Mouse (Mus musculus) skeletal muscle tissue, adult 2 months (tissue): ENCODE measurements at regions not wholly inside any gene's neighbourhood (a gene's known extent, or its start where the extent isn't known, plus 50 kb on each side); places are given as distances from the start of the nearest gene placed in this dataset.
"Not testable (repeated sequence)": the region's sequence is repeated elsewhere in the genome, so short reads cannot be mapped to it uniquely, and the experiment has no call there.

Experiments used
- DNase-seq: peaks from one replicate; pipeline ENCODE4 v3.0.0-alpha.2; 2012; ENCODE audit warnings: low read depth, low spot score

DNA sequence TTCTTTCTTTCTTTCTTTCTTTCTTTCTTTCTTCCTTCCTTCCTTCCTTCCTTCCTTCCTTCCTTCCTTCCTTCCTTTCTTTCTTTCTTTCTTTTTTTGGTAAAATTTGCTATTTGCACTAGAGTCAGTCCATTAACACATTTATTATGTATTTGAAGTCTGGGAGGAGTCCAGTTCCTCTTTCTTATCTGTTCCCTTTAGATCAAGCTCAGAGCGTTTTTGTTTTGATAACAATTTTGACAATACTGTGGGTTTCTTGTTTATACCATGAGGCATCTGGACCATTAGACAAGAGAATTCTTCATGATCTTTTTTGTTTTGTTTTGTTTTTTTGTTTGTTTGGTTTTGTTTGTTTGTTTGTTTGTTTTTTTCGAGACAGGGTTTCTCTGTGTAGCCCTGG, 52.3 kb upstream of the Cttnbp2 start:
- DNase-seq: not testable (repeated sequence)

- no peak for DNase-seq
Observed at GRCm38 (mm10) chr6:18569221-18569620, 54.6 kb upstream of the Cttnbp2 start.

DNA sequence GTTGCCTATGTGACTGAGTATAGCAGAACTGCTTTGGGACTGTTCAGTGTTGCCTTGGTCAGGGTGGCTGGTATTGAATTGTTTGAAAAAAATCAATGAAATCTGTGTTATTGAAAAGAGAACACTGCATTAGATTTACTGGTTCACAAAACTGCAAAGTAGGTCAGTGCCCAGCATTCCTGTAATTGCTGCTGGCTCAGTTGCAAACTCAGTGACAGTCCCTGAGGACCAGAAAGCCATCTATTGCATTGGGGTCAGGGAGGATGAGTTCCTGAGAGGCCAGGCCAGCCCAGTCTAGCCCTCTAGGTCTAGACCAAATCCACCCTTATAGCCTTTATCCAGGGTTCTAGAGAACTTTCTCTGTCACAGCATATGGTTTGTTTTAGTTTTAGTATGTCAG, 63.9 kb upstream of the Cttnbp2 start:
- no peak for DNase-seq

DNA sequence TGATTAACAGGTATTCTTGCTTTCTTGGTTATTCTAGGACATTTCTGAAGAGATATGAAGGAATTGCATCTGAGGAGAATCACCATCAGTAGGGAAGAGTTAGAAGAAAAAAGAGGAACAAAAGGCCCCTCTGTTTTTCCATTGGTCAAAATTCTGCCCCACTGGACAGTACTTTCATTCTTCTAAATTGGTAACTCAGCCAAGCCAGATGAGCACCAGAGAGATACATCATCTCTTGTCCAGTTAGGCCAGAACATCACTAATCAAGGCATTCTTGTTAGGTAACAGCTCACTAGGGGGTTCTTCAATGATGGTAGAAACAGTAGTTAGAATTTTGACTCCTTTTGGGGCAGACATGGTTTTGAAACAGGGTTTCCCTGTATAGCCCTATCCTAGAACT, 74.8 kb upstream of the Cttnbp2 start:
- DNase-seq: no peak

DNA sequence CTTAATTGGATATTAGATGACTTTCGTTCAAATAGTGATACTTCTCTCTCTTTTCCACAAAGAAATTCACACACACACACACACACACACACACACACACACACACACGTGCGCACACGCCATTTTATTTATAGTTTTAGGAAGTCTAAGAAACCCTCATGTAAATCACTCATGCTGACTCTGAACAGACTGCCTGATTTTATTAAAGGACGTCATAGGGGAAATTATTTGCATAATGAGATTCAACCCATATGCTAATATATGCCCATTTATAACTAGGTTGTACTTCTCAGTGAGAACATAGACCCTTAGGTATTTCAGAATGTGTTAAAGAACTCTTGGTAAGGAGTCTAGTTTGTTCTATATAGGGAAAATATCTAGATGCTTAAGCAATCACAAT, 82.0 kb upstream of the Cttnbp2 start:
- no peak for DNase-seq

- no peak for DNase-seq
Observed at GRCm38 (mm10) chr6:18599626-18600025, 85.0 kb upstream of the Cttnbp2 start.

DNA sequence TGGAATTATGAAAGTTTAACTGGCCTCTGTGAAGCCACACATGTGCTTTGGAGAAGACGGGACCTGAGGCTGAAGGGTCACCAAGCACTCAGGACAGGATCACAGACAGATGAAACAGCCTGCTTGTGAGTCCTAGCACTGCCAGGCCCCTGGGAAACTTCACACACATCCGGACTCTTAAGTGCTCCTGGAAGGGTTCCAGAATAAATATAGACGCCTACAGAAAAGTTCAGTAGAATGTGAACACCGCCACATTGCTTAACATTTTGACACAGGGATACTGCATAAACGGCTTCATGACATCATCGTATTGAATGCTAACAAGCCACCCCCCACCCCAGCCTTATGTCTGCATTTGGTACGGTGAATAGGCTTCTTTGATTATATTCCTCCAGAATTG, 87.3 kb upstream of the Cttnbp2 start:
- no peak for DNase-seq

DNA sequence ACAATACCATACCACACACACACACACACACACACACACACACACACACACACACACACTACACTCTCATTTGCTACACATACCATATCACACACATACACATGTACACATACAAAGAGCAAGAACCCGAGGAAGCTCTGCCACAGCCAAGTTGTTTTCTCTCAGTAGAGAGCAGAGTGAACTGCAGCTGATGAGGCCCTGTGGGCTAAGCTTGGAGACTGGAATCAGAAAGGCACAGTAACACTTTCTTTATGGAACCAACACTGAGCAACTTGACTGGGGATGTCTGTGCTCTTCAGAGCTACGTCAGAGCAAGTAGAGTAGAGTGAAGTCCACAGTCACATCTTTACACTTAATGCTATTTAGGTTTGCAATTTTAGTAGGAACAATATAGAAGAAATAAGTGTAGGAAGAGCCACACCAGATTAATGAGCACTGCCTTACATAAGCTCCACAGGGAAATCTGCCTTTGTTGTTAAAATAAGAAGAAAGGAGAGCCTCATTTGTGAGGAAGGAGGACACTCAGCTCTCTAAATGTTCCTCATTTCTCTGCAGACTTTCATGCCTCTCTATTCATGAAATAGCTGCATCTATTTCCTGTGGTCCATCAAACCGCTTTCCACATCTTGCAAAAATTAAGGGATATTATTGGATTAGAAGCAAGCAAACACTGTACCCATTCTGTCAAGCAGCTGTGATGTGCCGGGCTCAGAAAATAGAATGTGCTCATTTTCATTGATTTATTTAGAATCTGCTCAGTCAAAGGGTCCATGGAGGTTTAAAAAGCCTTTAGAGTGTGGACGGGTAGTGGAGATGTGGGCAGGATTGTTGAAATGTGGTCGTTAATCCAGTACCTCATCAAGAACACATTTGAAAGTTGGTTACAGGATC, 107.0 kb upstream of the Cttnbp2 start:
- no peak for DNase-seq

GRCm38 (mm10) chr6:18628591-18628990, 113.9 kb upstream of the Cttnbp2 start:
- no peak for DNase-seq

DNA sequence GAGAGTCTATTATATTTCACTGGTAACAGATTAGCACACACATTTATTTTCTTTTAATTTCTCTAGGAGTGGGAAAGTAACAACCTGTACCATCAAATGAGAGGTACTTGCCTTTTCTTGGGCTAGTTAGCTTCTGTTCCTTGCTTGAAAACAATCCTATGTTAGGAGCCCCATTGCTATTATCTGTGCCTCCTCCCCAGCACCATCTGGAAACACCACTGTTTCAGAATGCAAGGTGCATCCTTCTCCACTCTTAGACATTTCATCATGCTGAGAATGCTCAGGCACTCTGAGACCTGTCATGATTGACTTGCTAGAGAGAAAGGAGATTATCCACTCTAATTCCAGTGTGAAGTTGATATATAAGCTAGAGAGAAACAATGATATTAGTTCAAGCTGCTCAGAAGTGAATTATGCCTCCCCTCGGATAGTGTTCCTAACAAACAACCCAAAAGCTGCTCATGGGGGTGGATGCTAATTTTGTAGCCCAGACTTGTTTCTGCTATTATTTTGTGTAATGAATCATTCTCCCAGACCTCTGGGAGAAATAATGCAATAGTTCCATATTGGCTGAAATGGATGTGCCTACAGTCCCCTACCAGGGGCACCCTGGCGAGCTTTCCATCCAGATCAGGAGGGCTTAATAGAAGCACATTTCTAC, 119.0 kb upstream of the Cttnbp2 start:
- DNase-seq: no peak

- DNase-seq: no peak
Observed at GRCm38 (mm10) chr6:18639712-18640383, 125.2 kb upstream of the Cttnbp2 start.

DNA sequence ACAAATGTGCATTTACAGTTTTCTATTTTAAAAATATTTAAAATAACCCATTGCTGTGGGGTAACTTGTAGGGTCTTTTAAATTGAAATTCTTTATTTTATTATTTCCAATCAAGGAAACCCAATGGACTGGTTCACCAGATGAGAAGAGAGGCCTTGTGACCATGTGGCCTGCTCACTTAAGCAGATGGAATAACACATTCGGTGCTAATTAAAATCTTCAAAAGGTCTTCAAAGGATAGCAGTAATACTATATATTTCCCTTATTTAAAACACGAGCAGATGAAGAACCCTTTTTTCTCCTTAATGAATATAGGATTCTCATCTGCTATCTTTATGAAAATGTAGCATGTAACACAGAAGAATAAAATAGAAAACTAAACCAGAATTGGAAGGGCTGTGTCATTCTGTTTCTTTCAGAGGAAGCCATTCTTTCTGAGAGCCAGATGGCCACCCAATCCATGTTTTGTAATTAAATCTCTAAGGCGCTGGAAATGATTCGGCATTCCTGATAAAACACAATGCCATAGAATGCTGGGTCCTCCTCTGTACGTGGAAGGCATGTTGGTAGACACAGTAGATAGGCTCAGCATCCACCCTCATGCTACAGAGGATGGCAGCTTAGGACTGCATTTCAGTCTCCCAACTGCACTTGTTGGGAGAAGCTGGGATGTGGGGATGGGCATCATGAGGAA, 134.4 kb upstream of the Cttnbp2 start:
- no peak for DNase-seq

DNA sequence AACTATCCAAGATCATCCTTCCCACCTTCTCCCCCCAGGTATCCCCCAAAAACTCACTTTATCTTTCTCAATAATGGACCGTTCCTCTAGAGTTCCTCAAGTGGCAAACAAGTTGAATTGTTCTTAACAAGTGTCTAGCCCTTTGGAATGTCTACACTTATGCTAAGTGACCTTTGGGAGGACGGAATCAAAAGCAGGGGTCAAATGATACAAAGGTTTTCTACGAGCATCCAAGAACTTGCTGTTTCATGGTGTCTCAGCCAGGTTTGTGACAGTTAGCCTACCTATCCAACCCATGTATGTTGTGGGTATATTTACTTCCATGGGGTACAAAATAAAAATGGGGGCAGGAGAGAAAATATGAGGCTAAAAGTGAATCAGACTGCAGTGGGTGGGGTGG, 136.7 kb upstream of the Cttnbp2 start:
- DNase-seq: no peak

DNA sequence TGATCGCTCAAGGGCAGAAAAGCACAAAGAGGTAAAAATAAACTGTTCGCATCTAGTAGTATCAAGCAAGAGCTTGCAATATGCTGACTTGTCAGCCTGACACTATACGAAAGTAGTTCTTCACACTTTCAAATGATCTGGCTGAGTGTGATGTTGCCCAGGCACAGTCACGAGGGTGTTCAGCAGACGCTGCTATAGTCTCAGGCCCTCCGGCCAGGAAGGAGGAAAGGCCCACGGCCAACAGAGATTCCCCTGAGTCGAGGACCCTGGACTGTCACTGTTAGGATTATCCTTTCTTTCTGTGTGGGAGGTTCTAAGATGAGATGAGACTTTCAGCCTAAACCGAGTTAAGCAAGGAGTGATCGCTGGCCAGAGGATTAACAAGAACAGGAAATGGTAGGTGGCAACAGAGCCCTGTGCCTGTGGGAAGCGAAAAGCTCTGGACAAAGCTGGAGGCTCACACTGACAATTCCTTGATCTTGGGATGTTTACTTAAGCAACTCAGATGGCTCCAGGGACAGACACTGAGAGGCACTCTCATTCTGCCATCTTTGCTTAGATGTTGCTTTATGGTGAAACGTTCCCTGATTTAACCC, 137.5 kb upstream of the Cttnbp2 start:
- no peak for DNase-seq

DNA sequence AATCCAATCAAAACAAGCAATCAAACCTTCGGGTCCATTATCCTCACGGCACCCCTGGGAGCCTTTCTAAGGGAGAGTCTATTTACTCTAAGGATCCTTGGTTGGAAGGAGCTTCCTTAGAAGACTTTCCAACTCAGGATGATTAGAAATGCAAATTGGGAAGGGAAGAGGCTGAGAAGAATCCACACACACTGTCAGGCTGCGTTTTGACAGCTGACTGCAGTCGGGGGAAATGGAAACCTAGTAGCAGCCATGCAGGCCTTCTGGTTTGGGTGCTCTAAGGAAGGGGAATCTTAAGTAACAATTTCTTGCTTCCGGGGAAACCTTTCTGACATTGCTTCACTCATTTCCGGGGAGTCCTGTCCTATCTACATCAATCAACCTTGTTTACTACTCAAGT, 139.6 kb upstream of the Cttnbp2 start:
- DNase-seq: no peak

DNA sequence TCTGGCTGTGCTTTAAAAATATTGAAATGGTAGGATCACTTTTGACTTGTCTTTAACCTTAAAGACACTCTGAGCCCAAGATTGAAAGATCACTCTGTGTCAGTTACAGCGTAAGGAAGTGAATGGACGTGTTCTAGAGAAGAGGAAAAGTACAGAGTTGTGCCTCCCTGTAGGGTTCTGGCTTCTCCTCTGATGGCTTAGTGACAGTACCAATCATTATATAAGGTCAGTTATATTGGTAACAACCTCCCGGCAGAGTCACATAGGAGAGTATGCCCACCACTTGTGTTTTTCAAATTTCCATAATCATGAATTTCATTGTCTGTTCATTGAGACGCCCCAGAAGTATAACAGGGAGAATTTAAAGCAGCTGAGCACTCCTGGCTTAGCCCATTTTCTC, 141.6 kb upstream of the Cttnbp2 start:
- DNase-seq: no peak

- DNase-seq: no peak
Observed at GRCm38 (mm10) chr6:18656772-18657401, 142.2 kb upstream of the Cttnbp2 start.

DNA sequence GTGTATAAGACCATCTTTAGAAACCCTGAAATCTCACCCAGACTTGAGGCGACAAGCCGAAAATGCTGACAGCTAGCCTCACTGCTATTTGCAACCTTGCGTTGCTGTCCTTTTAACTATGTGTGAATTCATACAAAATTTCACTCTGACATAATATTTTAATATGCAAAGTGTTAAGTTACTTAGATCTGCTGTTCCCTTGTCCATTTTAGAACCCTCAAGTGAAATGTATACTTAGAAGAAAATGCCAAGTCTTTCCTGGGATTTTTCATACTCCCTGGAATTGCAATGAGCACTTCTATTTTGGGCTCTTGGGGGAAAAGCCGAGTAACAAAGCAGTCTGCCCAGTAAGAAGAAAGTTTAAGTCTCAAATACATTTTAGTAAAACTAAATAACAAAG, 150.0 kb upstream of the Cttnbp2 start:
- DNase-seq: no peak

DNA sequence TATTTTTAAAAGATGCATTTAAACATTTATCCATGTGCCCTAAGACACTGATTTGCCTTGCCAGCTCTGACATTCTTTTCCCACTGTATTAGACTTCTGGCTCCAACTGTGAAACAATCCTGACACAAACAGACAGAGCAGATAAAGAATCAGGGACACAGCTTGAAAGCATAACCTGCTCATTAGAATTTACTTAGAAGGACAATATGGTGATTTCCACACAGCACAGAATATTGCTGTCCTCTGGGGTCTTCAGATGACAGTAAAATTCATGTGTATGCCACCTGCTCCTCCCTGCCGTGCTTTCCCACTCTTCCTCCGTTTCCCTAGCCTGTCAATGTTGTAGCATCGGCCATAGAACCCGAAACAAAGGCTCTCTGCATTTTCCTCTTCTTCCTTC, 151.3 kb upstream of the Cttnbp2 start:
- no peak for DNase-seq

GRCm38 (mm10) chr6:18666543-18666942, 151.9 kb upstream of the Cttnbp2 start:
- no peak for DNase-seq

DNA sequence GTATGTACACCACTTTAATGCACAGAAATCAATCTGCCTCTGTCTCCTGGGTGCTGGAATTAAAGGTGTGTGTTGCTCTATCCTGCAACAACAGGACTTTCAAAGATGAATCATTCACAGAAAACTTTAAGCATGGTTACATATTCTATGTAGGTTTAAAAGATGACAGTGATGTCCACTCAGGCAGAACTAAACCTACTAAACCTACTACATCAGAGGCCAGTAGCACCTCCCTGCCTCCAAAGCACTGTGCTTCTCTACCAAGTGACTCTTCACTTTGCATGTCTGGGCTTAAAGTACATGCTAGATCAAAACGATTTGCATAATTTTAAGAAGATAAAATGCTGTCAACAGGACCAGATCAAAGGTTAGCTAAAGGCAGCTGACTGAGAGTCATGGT, 156.0 kb upstream of the Cttnbp2 start:
- DNase-seq: no peak
